Mouse (Mus musculus) embryonic fibroblast, embryonic 13.5 days (primary cell): Measurements from ENCODE around the gene Apoc2.

Source experiments
- CTCF ChIP-seq: IDR thresholded peaks from 2 replicates; pipeline ENCODE4 v1.5.1; 2011; ENCODE audit warnings: mild to moderate bottlenecking, control low read depth, low read length, moderate library complexity, borderline replicate concordance; ENCODE audit not compliant: insufficient read depth
- POLR2A ChIP-seq: IDR thresholded peaks from 2 replicates; pipeline ENCODE4 v1.6.1; 2011; ENCODE audit warnings: low read depth, mild to moderate bottlenecking, control low read depth, low read length, moderate library complexity

DNA sequence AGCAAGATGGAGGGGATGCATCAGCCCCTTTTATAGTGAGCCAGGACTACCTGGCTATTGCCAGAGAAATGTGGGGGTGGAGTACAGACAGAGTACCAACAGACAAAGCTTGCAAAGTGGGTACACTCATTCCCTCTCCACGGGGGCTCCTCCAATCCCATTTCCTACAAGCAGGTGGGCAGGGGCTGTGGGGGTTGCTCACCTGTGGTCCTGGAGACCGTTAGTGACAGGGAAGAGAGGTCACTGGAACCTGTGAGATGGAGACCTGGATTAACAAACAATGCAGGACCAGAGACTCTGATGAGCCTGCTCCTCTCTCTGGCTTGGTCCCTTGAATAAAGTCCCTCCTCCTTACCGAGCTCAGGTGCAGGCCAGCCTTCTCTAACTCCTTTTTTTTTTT, 50.0 kb downstream of the Apoc2 start:
- TF ChIP-seq CTCF = no peak
- TF ChIP-seq POLR2A = no peak
